9 mouse cellular contexts compared by ENCODE assay signal in the genomic region with DNA sequence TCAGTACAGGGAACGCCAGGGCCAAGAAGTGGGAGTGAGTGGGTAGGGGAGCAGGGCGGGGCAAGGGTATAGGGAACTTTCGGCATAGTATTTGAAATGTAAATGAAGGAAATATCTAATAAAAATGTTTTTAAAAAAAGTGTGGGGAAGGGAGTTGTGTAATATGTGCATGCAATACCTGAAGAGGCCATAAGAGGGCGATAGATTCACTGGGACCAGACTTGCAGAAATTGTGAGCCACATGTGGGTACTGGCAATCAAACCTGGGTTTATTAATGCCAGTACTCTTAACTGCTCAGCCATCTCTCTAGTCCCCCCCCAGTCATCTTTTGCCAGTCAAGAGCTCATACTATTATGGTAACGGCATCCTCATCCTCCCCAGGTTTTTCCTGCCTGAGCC. TPM values are rescaled to one million over a fixed set of nuclear protein-coding genes. Genes with fewer than 3 reads are reported as not detected.
DNase-seq lines count a peak whose midpoint lies in the region; TF ChIP-seq lines count a peak whose summit lies in the region.
"Had no signal": no experiment of that assay in that cellular context is flagged by ENCODE, and none has a peak within 500 bp of the region (broad histone marks: within the 10 kb centered on the region; RNA-seq: fewer than 3 reads in every experiment).

No protein-coding gene starts in this region.

- no peak overlapping the region for H3K27ac ChIP-seq in ES-Bruce4 (ENCODE audit: insufficient read depth, low read length)

- no peak for TF ChIP-seq EP300 in ES-Bruce4 (IDR thresholded peaks at IDR 0.05; ENCODE audit: insufficient read depth, low read depth, low read length)

- peak; percentile 48 for TF ChIP-seq CTCF in ES-Bruce4 (IDR thresholded peaks at IDR 0.05; ENCODE audit: low read depth, low read length)

- H3K9me3 ChIP-seq in ES-Bruce4 (replicated peaks; ENCODE audit: control insufficient read depth, insufficient read depth, low read length, poor library complexity, severe bottlenecking): no peaks in the 10 kb centered on the region

- TF ChIP-seq POLR2A in ES-Bruce4 (IDR thresholded peaks at IDR 0.05; ENCODE audit: insufficient read depth, low read length): no peak

- no peak overlapping the region for H3K9ac ChIP-seq in ES-Bruce4 (ENCODE audit: low read depth, poor library complexity, severe bottlenecking)

- no peaks in the 10 kb centered on the region for H3K36me3 ChIP-seq in ES-Bruce4 (ENCODE audit: control insufficient read depth, insufficient read depth, low read length, poor library complexity, severe bottlenecking)

- no peaks in the 10 kb centered on the region for H3K4me1 ChIP-seq in ES-Bruce4 (ENCODE audit: control insufficient read depth, insufficient read depth, low read length)

- H3K27me3 ChIP-seq in ES-Bruce4 (ENCODE audit: control insufficient read depth, insufficient read depth, low read length, poor library complexity, severe bottlenecking): no peaks in the 10 kb centered on the region

- peak; percentile 61 for DNase-seq in kidney, adult 9 months
- DNase-seq in kidney, adult 11 months: no peak
- DNase-seq in T-cell, adult 2 months (ENCODE audit: low spot score): peak; percentile 35
- peak; percentile 12 for DNase-seq in heart, postnatal 4 days
- DNase-seq in spleen, postnatal 4 days (ENCODE audit: low spot score in 2 of 2): peak; percentile 25 to 70
- DNase-seq in urinary bladder, postnatal 25 days (ENCODE audit: low spot score): no peak
- DNase-seq in ovary, adult 18-20 months (ENCODE audit: low spot score): no peak

- no peak overlapping the region for H3K4me3 ChIP-seq in ES-Bruce4 (ENCODE audit: low read depth, low read length)

RNA-seq across cellular contexts. Expression of gene Hc, which starts 12.4 kb away (rescaled TPM):
- not detected in 2 replicates for polyA plus RNA-seq in ES-Bruce4 (2011; ENCODE audit: insufficient read depth, insufficient read length, low read depth, missing spikeins)
- total RNA-seq in heart, postnatal 4 days (2021): under 1 TPM in 1 of 2 experiments, not detected in 1; 0.07 TPM
- polyA plus RNA-seq: neural tube, embryonic 11.5 days had no signal

RNA-seq across cellular contexts. Expression of gene AI182371, which starts 52.5 kb away (rescaled TPM):
- 0.93 and 1.3 TPM in 2 replicates for polyA plus RNA-seq in ES-Bruce4 (2011; ENCODE audit: insufficient read depth, insufficient read length, low read depth, missing spikeins)
- total RNA-seq in heart, postnatal 4 days (2021): under 1 TPM; 0.16 to 0.21 TPM
- polyA plus RNA-seq: neural tube, embryonic 11.5 days had no signal

Comparison
In these comparisons a context has a peak if more than half of its experiments do, and no peak if none do; other contexts are left out.
1. DNase-seq: peak in kidney, adult 9 months (single experiment), T-cell, adult 2 months (single experiment), heart, postnatal 4 days (single experiment) and spleen, postnatal 4 days (2 of 2); none in kidney, adult 11 months (single experiment), urinary bladder, postnatal 25 days (single experiment) and ovary, adult 18-20 months (single experiment).